Mouse (Mus musculus): Measurements from ENCODE around the gene Atg4d.

- TF ChIP-seq ZC3H11A (IDR thresholded peaks at IDR 0.05; ENCODE audit: borderline replicate concordance, low read depth, low read length) (no peak), ZNF384 (IDR thresholded peaks at IDR 0.05; ENCODE audit: low read depth, low read length) (no peak), CHD2 (IDR thresholded peaks at IDR 0.05; ENCODE audit: low read depth, low read length) (peak; percentile 13; the same call in 1 of the 2 replicates), HCFC1 (IDR thresholded peaks at IDR 0.05; ENCODE audit: borderline replicate concordance, insufficient read depth, low read length) (0 out of 2 replicates have a peak, but pooled peaks have one; percentile 1), MAFK (IDR thresholded peaks at IDR 0.05; ENCODE audit: insufficient read depth, low read depth, low read length) (no peak)
Measured at GRCm38 (mm10) chr9:21287571-21288402, 22.7 kb downstream of the Atg4d start, which contains the start of gene Kri1.

Measured in ES-E14 (cell line).